Mouse (Mus musculus) embryonic facial prominence, embryonic 12.5 days (tissue): ENCODE results near the gene Add3. TPM values are rescaled to one million over a fixed set of nuclear protein-coding genes. Genes with fewer than 3 reads are reported as not detected.

Experiments
- ATAC-seq: fragments of 200-750 bp; cut with Nextera tagmentation; 2 replicates; pipeline ENCODE4 v1.8.0; 2017; ENCODE audit not compliant: insufficient number of reproducible peaks, insufficient read depth, low FRiP score, low TSS enrichment
- H3K27ac ChIP-seq: fragments of 300-500 bp; sonication (generic); 2 replicates; pipeline ENCODE4 v1.5.1; 2016; ENCODE audit warnings: mild to moderate bottlenecking
- H3K27me3 ChIP-seq: fragments of 300-500 bp; sonication (generic); 2 replicates; pipeline ENCODE4 v1.6.1; 2016; ENCODE audit warnings: mild to moderate bottlenecking, moderate library complexity
- H3K36me3 ChIP-seq: fragments of 300-500 bp; sonication (generic); 2 replicates; pipeline ENCODE4 v1.6.1; 2016; ENCODE audit warnings: mild to moderate bottlenecking
- H3K4me1 ChIP-seq: fragments of 300-500 bp; sonication (generic); 2 replicates; pipeline ENCODE4 v1.6.1; 2016
- H3K4me2 ChIP-seq: fragments of 300-500 bp; sonication (generic); replicated peaks from 2 replicates; pipeline ENCODE4 v1.6.1; 2016; ENCODE audit warnings: mild to moderate bottlenecking, moderate library complexity
- H3K4me3 ChIP-seq: fragments of 300-500 bp; sonication (generic); 2 replicates; pipeline ENCODE4 v1.5.1; 2016; ENCODE audit warnings: mild to moderate bottlenecking
- H3K9ac ChIP-seq: fragments of 300-500 bp; sonication (generic); 2 replicates; pipeline ENCODE4 v1.6.1; 2016; ENCODE audit warnings: mild to moderate bottlenecking, moderate library complexity
- H3K9me3 ChIP-seq: fragments of 300-500 bp; sonication (generic); 2 replicates; pipeline ENCODE4 v1.6.1; 2016; ENCODE audit warnings: mild to moderate bottlenecking, moderate library complexity
- WGBS: fragments of 180-500 bp; shearing (Covaris S2); methylation state at CpG from one replicate; pipeline ENCODE4 v1.1.7; 2016; 5-methylcytosine and 5-hydroxymethylcytosine counted together
- polyA plus RNA-seq: library from polyadenylated mRNA; unstranded; fragments of >200 nt; fragmentation: Nextera tagmentation; extraction: Ambion mirVana; gene quantifications from 2 replicates; pipeline ENCODE4 v1.2.1, GENCODE M21; 2016

The Add3 gene
- polyA plus RNA-seq, 1 experiment from 2014 or later = 90.5 TPM

DNA sequence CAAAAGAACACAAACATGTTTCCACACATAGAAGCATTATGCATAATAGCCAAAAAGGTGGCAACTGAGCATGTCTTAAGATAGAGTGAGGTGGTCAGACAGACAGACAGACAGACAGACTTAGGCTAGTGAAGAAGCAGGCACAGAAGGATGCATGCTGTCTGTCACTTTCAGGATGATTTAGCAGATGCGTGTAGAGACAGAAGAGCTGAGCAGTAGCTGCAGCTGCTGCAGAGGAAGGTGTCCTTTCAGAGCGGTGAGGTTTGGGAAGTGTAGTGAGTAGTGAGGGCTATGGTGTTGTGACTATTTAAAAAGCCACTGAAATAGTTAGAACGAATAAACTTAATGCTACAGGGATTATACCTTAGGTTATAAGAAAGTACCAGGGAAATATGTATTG is 13.9 kb downstream of the Add3 start:
- no peak for ATAC-seq
- Histone ChIP-seq H3K27ac (no peak overlapping the region), H3K4me1 (peaks cover 10% of the 10 kb centered on the region), H3K27me3 (no peaks in the 10 kb centered on the region), H3K9me3 (no peaks in the 10 kb centered on the region), H3K4me3 (no peak overlapping the region), H3K9ac (no peak overlapping the region), H3K4me2 (no peak overlapping the region), H3K36me3 (no peaks in the 10 kb centered on the region)
- WGBS = 85% methylated on average over 3 of the region's 3 CpGs

DNA sequence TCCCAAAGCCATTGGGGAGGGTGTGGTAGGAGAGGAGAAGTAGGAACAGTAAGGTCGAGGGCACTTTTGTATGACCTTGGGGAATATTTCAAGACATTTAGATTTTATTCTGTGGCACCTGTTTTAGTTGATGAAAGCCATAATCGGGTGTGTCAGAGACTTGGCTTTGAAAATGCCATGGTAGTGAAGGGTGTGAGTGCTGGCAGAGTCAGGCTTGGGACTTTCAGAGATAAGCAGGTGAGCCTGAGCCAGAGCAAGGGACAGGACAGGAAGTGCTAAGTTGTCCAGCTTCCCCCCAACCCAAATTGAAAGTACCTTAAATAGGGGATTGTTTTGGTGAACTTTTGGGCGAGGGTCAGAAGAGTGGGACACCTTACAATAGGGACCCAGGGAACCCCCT is 16.1 kb downstream of the Add3 start:
- H3K4me3 ChIP-seq = no peak overlapping the region
- H3K36me3 ChIP-seq = no peaks in the 10 kb centered on the region
- ATAC-seq = no peak
- 87% methylated on average over 3 of the region's 3 CpGs for WGBS
- no peak overlapping the region for H3K27ac ChIP-seq
- peaks cover 14% of the 10 kb centered on the region for H3K4me1 ChIP-seq
- H3K4me2 ChIP-seq = no peak overlapping the region
- no peaks in the 10 kb centered on the region for H3K27me3 ChIP-seq
- no peaks in the 10 kb centered on the region for H3K9me3 ChIP-seq
- H3K9ac ChIP-seq = no peak overlapping the region

DNA sequence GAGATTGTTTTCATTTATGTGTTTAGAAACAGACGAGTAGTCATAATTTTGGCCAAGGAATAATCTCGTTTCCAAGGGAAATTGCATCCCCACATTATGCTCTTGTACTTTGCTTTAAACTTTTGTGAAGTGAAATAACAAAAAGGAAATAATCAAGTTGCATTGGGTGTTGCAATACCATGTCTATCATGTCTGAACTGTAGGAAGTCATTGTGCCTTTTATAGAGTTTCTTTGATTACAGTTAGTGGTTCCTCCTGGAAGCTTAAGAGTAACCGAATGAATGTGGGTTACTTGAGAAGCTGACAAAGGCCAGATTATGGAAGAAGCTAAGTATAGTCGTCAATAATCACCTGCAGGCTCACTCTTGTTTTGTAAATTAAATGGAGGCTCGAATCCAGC is 16.9 kb downstream of the Add3 start:
- no peak overlapping the region for H3K4me3 ChIP-seq
- H3K4me2 ChIP-seq = no peak overlapping the region
- no peaks in the 10 kb centered on the region for H3K9me3 ChIP-seq
- H3K36me3 ChIP-seq = no peaks in the 10 kb centered on the region
- WGBS = 78% methylated on average over 5 of the region's 5 CpGs
- no peaks in the 10 kb centered on the region for H3K27me3 ChIP-seq
- no peak for ATAC-seq
- no peak overlapping the region for H3K27ac ChIP-seq
- no peak overlapping the region for H3K9ac ChIP-seq
- peaks cover 14% of the 10 kb centered on the region for H3K4me1 ChIP-seq

DNA sequence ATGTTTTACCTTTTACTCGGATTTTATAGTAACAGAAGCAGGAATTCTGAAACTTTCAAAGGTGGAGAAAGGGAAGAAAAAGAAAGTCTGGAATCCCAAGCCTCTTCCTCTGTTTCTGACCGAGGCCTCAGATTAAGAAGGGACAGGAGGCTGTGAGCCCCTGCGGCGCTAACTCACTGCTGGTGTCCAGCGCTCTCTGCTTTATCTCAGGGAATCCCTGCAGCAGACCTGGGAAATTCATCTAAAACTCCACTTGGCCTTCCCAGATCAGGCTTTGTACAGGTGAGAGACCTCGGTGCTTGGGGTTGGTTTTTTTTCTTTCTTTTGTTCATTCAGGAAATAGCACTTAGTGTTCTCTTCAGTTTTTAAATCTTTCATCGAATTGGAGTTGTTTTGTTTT is 19.1 kb downstream of the Add3 start:
- 29% methylated on average over 7 of the region's 7 CpGs for whole genome bisulfite sequencing

DNA sequence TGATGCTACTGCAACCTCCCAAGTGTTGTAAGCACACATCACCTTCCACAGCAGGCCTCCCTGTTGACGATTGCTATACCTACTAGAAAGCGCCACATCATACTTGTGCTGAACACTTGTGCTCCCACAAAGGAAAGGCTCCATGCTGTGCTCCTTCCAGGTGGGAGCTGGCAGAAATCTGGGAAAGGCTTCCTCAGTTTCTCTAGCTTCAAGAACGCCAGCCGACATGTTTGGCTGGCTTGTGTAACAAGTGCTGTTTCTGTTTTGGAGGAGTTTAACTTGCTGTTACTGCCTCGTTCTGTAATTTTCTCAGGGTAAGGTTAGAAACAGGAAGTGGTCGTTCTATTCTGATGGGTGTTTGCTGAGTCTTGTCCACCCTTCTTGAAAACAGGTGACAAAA is 22.7 kb downstream of the Add3 start:
- no peak overlapping the region for H3K4me2 ChIP-seq
- peaks cover 14% of the 10 kb centered on the region for H3K4me1 ChIP-seq
- no peaks in the 10 kb centered on the region for H3K27me3 ChIP-seq
- no peak overlapping the region for H3K27ac ChIP-seq
- no peaks in the 10 kb centered on the region for H3K9me3 ChIP-seq
- H3K4me3 ChIP-seq = no peak overlapping the region
- no peak for ATAC-seq
- no peaks in the 10 kb centered on the region for H3K36me3 ChIP-seq
- WGBS = 91% methylated on average over 6 of the region's 6 CpGs
- no peak overlapping the region for H3K9ac ChIP-seq

More for the DNA sequence above, 19.1 kb downstream of the Add3 start:
- no peak overlapping the region for H3K9ac ChIP-seq
- no peaks in the 10 kb centered on the region for H3K9me3 ChIP-seq
- H3K4me3 ChIP-seq = no peak overlapping the region
- peaks cover 14% of the 10 kb centered on the region for H3K4me1 ChIP-seq
- no peak for ATAC-seq
- no peak overlapping the region for H3K4me2 ChIP-seq
- peak overlapping the region; percentile 60 for H3K27ac ChIP-seq
- H3K27me3 ChIP-seq = no peaks in the 10 kb centered on the region
- no peaks in the 10 kb centered on the region for H3K36me3 ChIP-seq

DNA sequence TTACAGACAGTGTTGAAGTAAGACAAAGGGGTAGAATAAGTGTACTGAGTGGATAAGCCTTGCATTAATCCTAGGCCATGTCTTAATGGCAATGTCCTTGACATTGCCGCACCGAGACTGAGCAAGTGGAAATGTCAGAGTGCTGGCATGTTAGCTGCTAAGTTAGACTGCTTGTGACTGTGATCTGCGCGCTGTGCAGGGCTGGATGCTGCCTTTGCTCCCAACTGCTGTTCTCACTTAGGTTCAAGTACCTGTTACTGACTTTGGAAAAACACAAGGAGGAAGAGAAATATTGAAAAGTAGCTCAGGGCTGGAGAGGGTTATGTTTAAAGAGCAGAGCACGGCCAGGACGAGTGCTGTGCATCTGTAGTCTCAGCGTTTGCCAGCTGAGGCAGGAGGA is 24.4 kb downstream of the Add3 start:
- 82% methylated on average over 7 of the region's 7 CpGs for WGBS

DNA sequence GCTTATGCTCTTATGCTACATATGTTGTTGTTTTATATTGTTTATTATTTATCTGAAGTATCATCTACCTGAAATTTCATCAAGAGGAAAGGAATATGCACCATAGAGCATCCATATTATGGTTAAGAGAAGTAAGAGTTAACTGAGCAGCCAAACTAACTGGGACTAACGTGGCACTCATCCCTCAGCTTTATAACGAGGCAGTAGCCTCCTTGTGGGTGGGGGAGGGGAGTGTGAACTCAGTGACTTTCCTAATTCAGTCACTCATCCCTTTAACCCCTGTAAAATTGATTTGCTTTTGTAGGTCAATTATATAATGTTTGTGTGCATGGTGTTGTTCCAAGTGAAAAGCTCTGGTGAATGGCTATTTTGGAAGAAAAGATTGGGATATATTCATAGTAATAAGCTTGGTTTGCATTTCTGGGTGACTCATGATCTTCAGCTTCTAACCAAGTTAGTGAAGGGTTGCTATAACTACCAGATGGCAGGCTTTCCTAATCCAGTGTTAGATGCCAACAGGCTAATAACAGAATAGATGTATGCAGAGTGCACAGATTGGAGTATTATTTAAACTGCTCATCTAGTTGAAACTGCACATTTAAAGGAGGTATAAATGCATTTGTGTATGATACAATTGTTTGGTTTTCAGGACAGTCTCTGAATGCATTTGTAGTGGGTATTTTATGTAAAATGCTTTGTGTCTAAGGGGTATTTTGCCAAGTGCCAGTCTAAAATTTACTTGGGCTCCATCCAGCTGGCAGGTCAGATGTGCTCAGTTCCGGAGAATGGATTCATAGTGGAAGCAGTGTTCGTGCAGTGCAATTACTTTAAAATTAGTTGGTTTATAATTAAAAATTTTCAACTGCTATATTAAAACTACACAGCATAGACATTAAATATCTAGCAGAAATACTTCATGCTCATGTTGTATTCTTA is 25.3 kb downstream of the Add3 start:
- no peak overlapping the region for H3K9ac ChIP-seq
- H3K9me3 ChIP-seq = no peaks in the 10 kb centered on the region
- H3K27ac ChIP-seq = no peak overlapping the region
- H3K27me3 ChIP-seq = no peaks in the 10 kb centered on the region
- ATAC-seq = no peak
- no peaks in the 10 kb centered on the region for H3K36me3 ChIP-seq
- no peak overlapping the region for H3K4me2 ChIP-seq
- no peak overlapping the region for H3K4me3 ChIP-seq
- peaks cover under 1% of the 10 kb centered on the region; the same call in 1 of the 2 replicates for H3K4me1 ChIP-seq
- WGBS = 48% methylated on average over 4 of the region's 4 CpGs

More for the DNA sequence above, 24.4 kb downstream of the Add3 start:
- H3K9me3 ChIP-seq = no peaks in the 10 kb centered on the region
- H3K4me1 ChIP-seq = peaks cover 3% of the 10 kb centered on the region; the same call in 1 of the 2 replicates
- no peak overlapping the region for H3K4me3 ChIP-seq
- no peak overlapping the region for H3K27ac ChIP-seq
- no peaks in the 10 kb centered on the region for H3K27me3 ChIP-seq
- no peak for ATAC-seq
- H3K9ac ChIP-seq = no peak overlapping the region
- no peaks in the 10 kb centered on the region for H3K36me3 ChIP-seq
- no peak overlapping the region for H3K4me2 ChIP-seq

DNA sequence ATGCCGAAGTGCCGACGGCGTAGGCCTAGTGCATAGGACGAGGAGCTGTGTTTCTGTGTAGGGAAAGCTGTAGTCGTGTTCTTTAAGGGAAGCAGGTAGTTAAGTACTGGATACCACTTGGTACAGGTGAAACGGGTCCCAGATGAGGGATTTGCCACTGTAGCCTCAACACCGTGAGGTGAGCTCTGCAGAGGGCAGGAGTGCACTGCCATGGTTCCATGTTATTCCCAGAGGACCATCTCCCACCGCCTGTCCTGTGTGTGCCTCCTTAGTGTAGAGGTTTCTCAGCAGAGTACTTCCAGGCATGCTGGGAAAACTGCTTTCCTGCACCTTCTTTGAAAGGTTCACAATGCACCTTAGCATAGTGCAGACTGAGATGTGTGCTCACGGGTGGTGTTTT is 26.1 kb downstream of the Add3 start:
- H3K4me1 ChIP-seq = no peaks in the 10 kb centered on the region
- H3K36me3 ChIP-seq = no peaks in the 10 kb centered on the region
- ATAC-seq = no peak
- no peak overlapping the region for H3K4me2 ChIP-seq
- H3K9ac ChIP-seq = no peak overlapping the region
- no peaks in the 10 kb centered on the region for H3K27me3 ChIP-seq
- 89% methylated on average over 10 of the region's 10 CpGs for WGBS
- H3K27ac ChIP-seq = no peak overlapping the region
- H3K4me3 ChIP-seq = no peak overlapping the region
- H3K9me3 ChIP-seq = no peaks in the 10 kb centered on the region

DNA sequence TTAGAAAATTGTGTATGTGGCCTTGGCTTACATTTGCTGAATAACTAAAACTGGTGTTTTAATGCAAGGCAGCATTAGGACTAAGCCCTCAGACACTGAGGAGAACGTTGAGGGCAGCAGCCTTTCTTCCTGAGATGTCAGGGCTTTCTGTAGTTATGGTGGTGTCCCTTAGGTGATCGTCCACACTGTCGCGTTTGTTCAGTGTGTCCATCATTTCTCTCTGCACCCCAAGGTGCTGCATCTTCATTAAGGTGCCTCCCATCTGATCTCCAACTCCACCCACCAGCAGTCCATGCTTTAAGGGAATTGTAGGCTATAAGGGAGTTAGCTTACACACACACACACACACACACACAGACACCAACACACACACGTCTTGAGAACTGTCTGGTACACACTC is 28.3 kb downstream of the Add3 start:
- H3K27me3 ChIP-seq = no peaks in the 10 kb centered on the region
- H3K4me2 ChIP-seq = no peak overlapping the region
- H3K27ac ChIP-seq = no peak overlapping the region
- ATAC-seq = no peak
- H3K9me3 ChIP-seq = no peaks in the 10 kb centered on the region
- H3K36me3 ChIP-seq = no peaks in the 10 kb centered on the region
- H3K4me1 ChIP-seq = no peaks in the 10 kb centered on the region
- 77% methylated on average over 5 of the region's 5 CpGs for WGBS
- no peak overlapping the region for H3K9ac ChIP-seq
- no peak overlapping the region for H3K4me3 ChIP-seq

DNA sequence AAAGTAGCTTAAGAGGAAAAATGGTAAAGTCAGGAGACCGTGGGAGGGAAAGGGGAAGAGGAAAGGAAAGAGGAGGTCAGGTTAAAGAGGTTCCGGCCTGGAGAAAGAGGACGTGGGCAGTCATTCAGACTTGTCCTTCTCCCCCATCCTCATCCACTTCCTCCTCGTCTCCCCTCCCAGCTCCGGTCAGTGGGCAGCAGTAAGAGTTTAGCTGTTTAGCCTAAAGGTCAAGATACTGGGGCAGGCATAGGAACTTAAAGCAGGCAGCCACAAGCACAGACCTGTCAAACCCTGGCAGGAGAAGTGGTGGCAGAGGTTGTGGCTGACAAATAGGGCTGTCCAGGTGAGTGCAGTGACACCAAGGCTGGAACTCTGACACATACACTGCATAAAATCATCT is 30.4 kb downstream of the Add3 start:
- Histone ChIP-seq H3K4me2 (no peak overlapping the region), H3K27ac (no peak overlapping the region), H3K4me1 (no peaks in the 10 kb centered on the region), H3K27me3 (no peaks in the 10 kb centered on the region), H3K36me3 (no peaks in the 10 kb centered on the region), H3K9ac (no peak overlapping the region), H3K9me3 (no peaks in the 10 kb centered on the region), H3K4me3 (no peak overlapping the region)
- 57% methylated on average over 5 of the region's 5 CpGs for WGBS
- no peak for ATAC-seq

DNA sequence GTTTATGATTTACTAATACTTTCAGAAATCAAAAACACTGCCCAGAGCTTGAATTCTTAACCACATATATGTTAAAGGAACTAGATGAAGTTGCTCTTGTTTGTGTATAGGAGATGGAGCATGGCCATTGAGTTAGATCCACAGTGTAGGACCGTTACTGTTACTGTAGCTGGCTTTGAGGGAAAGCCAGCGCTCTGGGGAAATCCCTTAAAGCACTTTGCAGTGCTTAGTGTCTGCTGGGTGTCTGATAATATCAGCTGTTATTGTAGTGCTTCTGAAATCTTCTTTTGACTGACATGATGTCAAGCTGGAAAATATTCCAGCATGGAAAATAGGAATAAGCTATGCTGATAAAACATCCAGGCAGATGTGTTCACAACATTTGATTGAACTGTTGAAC is 33.8 kb downstream of the Add3 start:
- no peaks in the 10 kb centered on the region for H3K4me1 ChIP-seq
- ATAC-seq = no peak
- no peaks in the 10 kb centered on the region for H3K27me3 ChIP-seq
- H3K9ac ChIP-seq = no peak overlapping the region
- H3K9me3 ChIP-seq = no peaks in the 10 kb centered on the region
- 77% methylated on average over 2 of the region's 2 CpGs for WGBS
- no peak overlapping the region for H3K4me3 ChIP-seq
- no peak overlapping the region for H3K4me2 ChIP-seq
- no peak overlapping the region for H3K27ac ChIP-seq
- no peaks in the 10 kb centered on the region for H3K36me3 ChIP-seq

DNA sequence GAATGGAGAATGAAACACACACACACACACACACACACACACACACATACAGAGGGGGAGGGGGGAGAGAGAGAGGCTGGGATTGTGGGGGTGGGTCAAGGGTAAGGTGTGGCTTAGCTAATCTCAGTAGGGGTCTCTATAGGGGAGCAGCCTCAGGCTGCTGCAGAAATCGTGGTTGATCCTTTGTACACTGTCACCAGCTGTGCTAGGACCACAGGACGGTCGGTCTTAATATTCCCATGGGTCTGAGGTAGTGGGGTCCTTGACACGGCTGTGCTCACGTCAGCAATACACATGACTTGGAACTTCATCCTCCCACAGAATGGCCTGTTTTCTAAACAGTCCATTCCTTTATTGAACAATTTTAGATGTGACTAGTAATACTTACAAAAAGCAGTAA is 35.3 kb downstream of the Add3 start:
- Histone ChIP-seq H3K27ac (no peak overlapping the region), H3K9me3 (no peaks in the 10 kb centered on the region), H3K4me1 (0 out of 2 replicates have a peak, but pooled peaks cover 1% of the 10 kb centered on the region), H3K27me3 (no peaks in the 10 kb centered on the region), H3K4me2 (no peak overlapping the region), H3K9ac (no peak overlapping the region), H3K36me3 (no peaks in the 10 kb centered on the region), H3K4me3 (no peak overlapping the region)
- WGBS = 72% methylated on average over 5 of the region's 5 CpGs
- ATAC-seq = no peak
